9 mouse cellular contexts compared by ENCODE assay signal in genomic region chr16:20642161-20642560, GRCm38 (mm10). TPM values are rescaled to one million over a fixed set of nuclear protein-coding genes. Genes with fewer than 3 reads are reported as not detected.
DNase-seq lines count a peak whose midpoint lies in the region; ATAC-seq and TF ChIP-seq lines count a peak whose summit lies in the region.
"Had no signal": no experiment of that assay in that cellular context is flagged by ENCODE, and none has a peak within 500 bp of the region (broad histone marks: within the 10 kb centered on the region; RNA-seq: fewer than 3 reads in every experiment).

No protein-coding gene starts in this region.

- TF ChIP-seq CTCF in ES-Bruce4 (IDR thresholded peaks at IDR 0.05; ENCODE audit: low read depth, low read length) = peak; percentile 90
- peak; percentile 58; the same call in 1 of the 2 replicates for TF ChIP-seq CTCF in embryonic fibroblast, embryonic 13.5 days (IDR thresholded peaks at IDR 0.05; ENCODE audit: borderline replicate concordance, insufficient read depth, low read length)

- TF ChIP-seq POLR2A in ES-Bruce4 (IDR thresholded peaks at IDR 0.05; ENCODE audit: insufficient read depth, low read length) = no peak
- no peak for TF ChIP-seq POLR2A in embryonic fibroblast, embryonic 13.5 days (IDR thresholded peaks at IDR 0.05; ENCODE audit: low read depth, low read length)

- no peak overlapping the region for H3K9ac ChIP-seq in ES-Bruce4 (ENCODE audit: low read depth, poor library complexity, severe bottlenecking)
- H3K9ac ChIP-seq: heart, embryonic 13.5 days had no signal

- peak; percentile 70 to 72; a peak in 3 of 4 replicates for ATAC-seq in hematopoietic stem cell, adult 5-6 weeks (replicated peaks in 1 of 2; ENCODE audit: insufficient read depth in 1 of 2, low FRiP score in 2 of 2, low TSS enrichment in 1 of 2, low read depth in 1 of 2, poor library complexity in 2 of 2, severe bottlenecking in 2 of 2)

- no peaks in the 10 kb centered on the region for H3K36me3 ChIP-seq in ES-Bruce4 (ENCODE audit: control insufficient read depth, insufficient read depth, low read length, poor library complexity, severe bottlenecking)
- H3K36me3 ChIP-seq: heart, embryonic 13.5 days had no signal

- H3K4me3 ChIP-seq in ES-Bruce4 (ENCODE audit: low read depth, low read length) = no peak overlapping the region
- no peak overlapping the region for H3K4me3 ChIP-seq in embryonic fibroblast, embryonic 13.5 days (ENCODE audit: insufficient read depth, low read length)
- H3K4me3 ChIP-seq: heart, embryonic 13.5 days had no signal

- TF ChIP-seq EP300 in ES-Bruce4 (IDR thresholded peaks at IDR 0.05; ENCODE audit: insufficient read depth, low read depth, low read length) = no peak

- H3K27ac ChIP-seq in ES-Bruce4 (ENCODE audit: insufficient read depth, low read length) = no peak overlapping the region
- H3K27ac ChIP-seq in embryonic fibroblast, embryonic 13.5 days (ENCODE audit: insufficient read depth, low read length) = no peak overlapping the region
- H3K27ac ChIP-seq: heart, embryonic 13.5 days had no signal

- no peaks in the 10 kb centered on the region for H3K4me1 ChIP-seq in ES-Bruce4 (ENCODE audit: control insufficient read depth, insufficient read depth, low read length)
- no peaks in the 10 kb centered on the region for H3K4me1 ChIP-seq in embryonic fibroblast, embryonic 13.5 days (ENCODE audit: control insufficient read depth, insufficient read depth, low read length)
- H3K4me1 ChIP-seq: heart, embryonic 13.5 days had no signal

- H3K9me3 ChIP-seq in ES-Bruce4 (replicated peaks; ENCODE audit: control insufficient read depth, insufficient read depth, low read length, poor library complexity, severe bottlenecking) = no peaks in the 10 kb centered on the region
- H3K9me3 ChIP-seq: heart, embryonic 13.5 days had no signal

- peak; percentile 22 to 50 for DNase-seq in adrenal gland, postnatal 4 days (ENCODE audit: low spot score in 2 of 2)
- DNase-seq in layer of hippocampus, adult 9-10 months (ENCODE audit: low spot score) = peak; percentile 47
- DNase-seq in lung, postnatal 25 days (ENCODE audit: low spot score) = peak; percentile 56
- peak; percentile 81 for DNase-seq in retina, embryonic 14.5 days (ENCODE audit: low spot score)
- DNase-seq in urinary bladder, postnatal 4 days (ENCODE audit: low spot score in 2 of 2) = peak; percentile 60 to 79

- H3K27me3 ChIP-seq in ES-Bruce4 (ENCODE audit: control insufficient read depth, insufficient read depth, low read length, poor library complexity, severe bottlenecking) = no peaks in the 10 kb centered on the region

RNA-seq across cellular contexts. Expression of gene Psmd2, which starts 9.3 kb away (rescaled TPM):
- polyA plus RNA-seq in ES-Bruce4 (2011; ENCODE audit: insufficient read depth, insufficient read length, low read depth, missing spikeins) = 276 and 288 TPM in 2 replicates
- 100 to 1,000 TPM; 216 to 230 TPM for total RNA-seq in adrenal gland, postnatal 4 days (2021)
- polyA plus RNA-seq in embryonic fibroblast, embryonic 13.5 days (2011; ENCODE audit: insufficient read length, low read depth, missing spikeins) = 211 and 217 TPM in 2 replicates
- total RNA-seq in hematopoietic stem cell, adult 5-6 weeks (2017) = 136 and 211 TPM in 2 replicates

RNA-seq across cellular contexts. Expression of gene Ece2, which starts 12.5 kb away (rescaled TPM):
- polyA plus RNA-seq in ES-Bruce4 (2011; ENCODE audit: insufficient read depth, insufficient read length, low read depth, missing spikeins) = 3.4 and 3.6 TPM in 2 replicates
- 10 to 100 TPM; 11.4 to 14.9 TPM for total RNA-seq in adrenal gland, postnatal 4 days (2021)
- 11.4 and 17.2 TPM in 2 replicates for polyA plus RNA-seq in embryonic fibroblast, embryonic 13.5 days (2011; ENCODE audit: insufficient read length, low read depth, missing spikeins)
- 0.38 and 3.0 TPM in 2 replicates for total RNA-seq in hematopoietic stem cell, adult 5-6 weeks (2017)

RNA-seq across cellular contexts. Expression of gene Camk2n2, which starts 21.1 kb away (rescaled TPM):
- 1.7 and 2.4 TPM in 2 replicates for polyA plus RNA-seq in ES-Bruce4 (2011; ENCODE audit: insufficient read depth, insufficient read length, low read depth, missing spikeins)
- total RNA-seq in adrenal gland, postnatal 4 days (2021) = 10 to 100 TPM; 16.1 to 16.3 TPM
- 8.9 and 9.7 TPM in 2 replicates for polyA plus RNA-seq in embryonic fibroblast, embryonic 13.5 days (2011; ENCODE audit: insufficient read length, low read depth, missing spikeins)
- 0.25 TPM in 1 of 2 replicates, not detected in the other for total RNA-seq in hematopoietic stem cell, adult 5-6 weeks (2017)

RNA-seq across cellular contexts. Expression of gene Eif4g1, which starts 26.0 kb away (rescaled TPM):
- 462 and 483 TPM in 2 replicates for polyA plus RNA-seq in ES-Bruce4 (2011; ENCODE audit: insufficient read depth, insufficient read length, low read depth, missing spikeins)
- 100 to 1,000 TPM; 400 to 415 TPM for total RNA-seq in adrenal gland, postnatal 4 days (2021)
- polyA plus RNA-seq in embryonic fibroblast, embryonic 13.5 days (2011; ENCODE audit: insufficient read length, low read depth, missing spikeins) = 337 and 421 TPM in 2 replicates
- total RNA-seq in hematopoietic stem cell, adult 5-6 weeks (2017) = 212 and 290 TPM in 2 replicates

RNA-seq across cellular contexts. Expression of gene Alg3, which starts 30.6 kb away (rescaled TPM):
- polyA plus RNA-seq in ES-Bruce4 (2011; ENCODE audit: insufficient read depth, insufficient read length, low read depth, missing spikeins) = 36.7 and 39.3 TPM in 2 replicates
- 10 to 100 TPM; 15.9 to 17.6 TPM for total RNA-seq in adrenal gland, postnatal 4 days (2021)
- 31.4 and 34.6 TPM in 2 replicates for polyA plus RNA-seq in embryonic fibroblast, embryonic 13.5 days (2011; ENCODE audit: insufficient read length, low read depth, missing spikeins)
- 9.8 and 18.9 TPM in 2 replicates for total RNA-seq in hematopoietic stem cell, adult 5-6 weeks (2017)

Comparison
In these comparisons a context has a peak if more than half of its experiments do, and no peak if none do; other contexts are left out.
1. RNA of gene Camk2n2, which starts 21.1 kb away (total RNA-seq): 16.1 to 16.3 TPM in adrenal gland, postnatal 4 days; 0.25 TPM in hematopoietic stem cell, adult 5-6 weeks; every median in the first group is over 10 times any median in the second.
2. Peak in every context shown above with its lines, with median percentiles within 50 percentile points of each other: DNase-seq.